Mouse (Mus musculus) olfactory bulb, adult 2 months (tissue): Measurements from ENCODE around the gene Kif7.

Experiments
- CTCF ChIP-seq: fragments of 200-500 bp; IDR thresholded peaks from 2 replicates; pipeline ENCODE4 v1.5.1; 2012; ENCODE audit warnings: low read depth, mild to moderate bottlenecking, low read length, moderate library complexity; ENCODE audit not compliant: insufficient read depth
- POLR2A ChIP-seq: fragments of 200-500 bp; IDR thresholded peaks from 2 replicates; pipeline ENCODE4 v1.6.1; 2012; ENCODE audit warnings: mild to moderate bottlenecking, low read depth, low read length, moderate library complexity; ENCODE audit not compliant: insufficient read depth

DNA sequence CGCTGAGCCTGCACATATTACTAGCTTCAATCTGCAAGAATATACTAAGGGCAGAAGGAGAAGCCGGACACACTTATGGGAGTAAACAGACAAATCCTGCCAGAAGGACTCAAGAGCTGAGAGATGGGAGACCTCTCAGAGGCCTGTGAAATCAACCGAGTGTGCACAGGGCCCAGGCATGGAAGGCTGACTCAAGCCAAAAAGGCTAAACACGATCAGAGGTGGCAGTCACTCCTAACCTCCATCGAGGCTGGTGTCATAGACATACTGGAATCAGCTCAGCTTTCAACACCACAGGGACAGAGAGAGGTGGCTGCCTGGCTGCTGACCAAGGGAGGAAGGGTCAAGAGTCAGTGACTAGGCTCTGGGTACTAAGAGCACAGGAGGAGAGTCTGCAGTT lies 10.3 kb downstream of the Kif7 start:
- no peak for TF ChIP-seq POLR2A
- no peak for TF ChIP-seq CTCF
